Mouse (Mus musculus): ENCODE data around the gene Elac2.

DNA sequence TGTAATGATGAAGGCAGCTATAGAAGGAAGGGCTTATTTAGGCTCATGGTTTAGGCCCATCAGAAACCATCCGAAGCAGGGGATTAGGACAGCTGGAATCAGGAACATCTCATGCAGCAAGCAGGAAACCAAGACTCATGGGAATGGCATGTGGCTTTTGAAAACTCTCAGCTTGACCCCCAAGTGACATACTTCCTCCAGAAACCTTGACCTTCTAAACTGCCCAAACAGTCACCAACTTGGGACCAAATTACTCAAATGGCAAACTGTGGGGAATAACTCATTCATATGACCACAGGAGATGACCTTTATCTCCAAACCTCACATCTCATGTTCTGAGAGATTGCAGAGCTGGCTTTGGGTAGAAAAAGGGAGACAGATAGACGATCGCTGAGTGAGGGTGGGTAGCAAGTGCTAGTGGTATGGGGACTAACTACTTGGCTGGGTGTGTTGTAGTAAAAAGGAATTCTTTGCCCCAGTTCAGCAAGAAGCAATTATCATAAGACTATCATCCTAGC is 7.3 kb upstream of the Elac2 start:
- TF ChIP-seq CTCF (IDR thresholded peaks at IDR 0.05) (no peak), EP300 (IDR thresholded peaks at IDR 0.05) (no peak)
